Mouse (Mus musculus): Measurements from ENCODE around the gene Cerk.
A peak's percentile ranks its signal among the peaks of the same experiment; 100 is the strongest.
"Not testable (repeated sequence)": the region's sequence is repeated elsewhere in the genome, so short reads cannot be mapped to it uniquely, and the experiment has no call there.

Gene Cerk

GRCm38 (mm10) chr15:86206385-86206784 is 20.4 kb upstream of the Cerk start:
- DNase-seq (ENCODE audit: low read depth, low spot score): no peak

GRCm38 (mm10) chr15:86205300-86205699 is 19.4 kb upstream of the Cerk start:
- peak; percentile 49 for DNase-seq (ENCODE audit: low read depth, low spot score)

GRCm38 (mm10) chr15:86203942-86204561 is 18.1 kb upstream of the Cerk start:
- peak; percentile 20 for DNase-seq (ENCODE audit: low read depth, low spot score)

DNA sequence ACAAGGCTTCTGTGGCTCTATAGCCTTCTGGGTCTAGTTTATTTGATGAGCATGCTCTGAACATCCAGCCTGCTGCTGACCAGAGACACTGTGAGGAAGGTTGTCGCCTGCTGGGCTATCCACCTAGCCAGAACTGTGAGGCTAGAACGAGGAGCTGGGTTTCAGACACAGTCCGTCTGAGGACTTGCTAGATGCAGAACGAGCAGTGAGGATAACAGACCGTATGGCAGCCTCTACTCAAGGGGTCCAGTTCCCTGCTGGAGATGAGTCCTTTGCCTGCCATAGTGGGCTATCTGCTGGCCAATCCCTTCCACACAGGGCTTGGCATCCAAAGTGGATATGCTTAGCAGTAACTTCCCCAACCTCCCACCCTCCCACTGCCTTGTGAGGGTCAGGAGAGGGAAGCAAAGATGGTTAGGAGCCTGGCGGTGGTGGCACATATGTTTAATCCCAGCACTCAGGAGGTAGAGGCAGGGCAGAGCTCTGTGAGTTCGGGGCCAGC is 17.4 kb upstream of the Cerk start:
- no peak for DNase-seq (ENCODE audit: low read depth, low spot score)

DNA sequence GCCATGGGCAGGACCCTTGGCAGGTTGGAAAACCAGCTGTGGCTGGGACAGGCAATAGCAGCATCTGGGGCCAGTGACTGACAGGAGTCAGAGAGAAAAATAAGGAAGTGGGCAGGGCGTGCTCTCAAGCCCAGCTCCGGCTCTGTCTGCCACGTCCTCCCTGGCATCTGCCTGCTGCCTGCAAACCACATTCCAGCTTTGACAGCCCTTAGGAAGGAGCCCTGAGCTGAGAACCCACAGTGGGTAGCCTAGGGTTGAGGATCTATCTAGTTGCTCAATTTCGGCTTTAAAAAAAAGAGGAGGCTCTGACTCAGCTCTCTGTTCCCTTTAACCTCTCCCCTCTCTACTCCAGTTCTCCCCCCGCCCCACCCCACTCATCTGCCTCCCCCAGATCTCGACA is 16.7 kb upstream of the Cerk start:
- DNase-seq (ENCODE audit: low read depth, low spot score): no peak

DNA sequence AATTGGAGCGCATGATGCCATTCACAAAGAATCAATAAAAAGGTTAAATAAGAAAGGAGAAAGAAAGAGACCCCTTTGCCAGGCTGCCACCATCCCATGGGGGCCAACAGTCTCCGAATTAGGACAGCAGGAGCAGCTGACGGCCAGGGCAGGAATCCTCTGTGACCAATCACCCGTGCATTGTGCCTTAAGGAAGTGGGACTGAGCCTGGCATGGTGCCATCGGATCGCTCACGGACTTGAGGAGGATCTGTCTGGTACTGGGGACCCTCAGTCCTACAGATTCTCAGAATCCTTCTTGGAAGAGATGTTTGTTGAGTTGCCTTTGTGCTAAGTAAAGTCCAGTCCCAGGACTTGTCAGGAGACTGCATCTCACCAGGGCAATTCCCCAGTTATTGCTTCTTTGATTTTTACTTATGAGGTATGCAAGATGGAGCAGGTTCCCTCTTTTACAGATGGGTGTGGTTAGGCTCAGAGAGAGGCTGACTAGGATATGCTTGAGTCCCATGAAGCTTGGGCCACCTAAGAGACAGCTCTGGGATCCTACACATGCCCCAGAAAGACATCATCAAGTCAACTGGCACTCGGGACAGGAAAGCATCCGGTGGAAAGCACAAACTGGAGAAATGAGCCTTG is 15.9 kb upstream of the Cerk start:
- no peak for DNase-seq (ENCODE audit: low read depth, low spot score)

GRCm38 (mm10) chr15:86201095-86201494 is 15.2 kb upstream of the Cerk start:
- no peak for DNase-seq (ENCODE audit: low read depth, low spot score)

- DNase-seq (ENCODE audit: low read depth, low spot score): no peak
Observed at GRCm38 (mm10) chr15:86200169-86200568, 14.2 kb upstream of the Cerk start.

DNA sequence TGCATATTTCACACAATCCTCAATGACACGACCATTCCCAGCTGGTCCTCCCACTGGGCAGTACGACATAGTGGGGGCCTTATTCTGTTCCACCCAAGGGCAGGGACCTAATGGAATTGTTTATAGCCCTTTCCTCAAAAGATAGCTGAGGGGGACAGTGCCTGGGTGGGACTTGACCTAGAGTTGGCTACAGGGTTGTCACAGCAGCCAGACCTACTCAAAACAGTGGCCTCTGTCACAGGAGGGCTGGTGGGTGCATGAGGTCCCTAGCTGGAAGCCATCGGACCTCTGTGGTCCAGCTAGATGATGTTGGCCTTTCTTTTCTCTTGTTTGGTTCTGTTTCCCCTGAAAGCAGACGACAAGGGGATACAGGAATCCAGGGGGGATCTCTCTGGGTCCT is 13.5 kb upstream of the Cerk start:
- DNase-seq (ENCODE audit: low read depth, low spot score): no peak

GRCm38 (mm10) chr15:86199052-86199451 is 13.1 kb upstream of the Cerk start:
- DNase-seq (ENCODE audit: low read depth, low spot score): no peak

DNA sequence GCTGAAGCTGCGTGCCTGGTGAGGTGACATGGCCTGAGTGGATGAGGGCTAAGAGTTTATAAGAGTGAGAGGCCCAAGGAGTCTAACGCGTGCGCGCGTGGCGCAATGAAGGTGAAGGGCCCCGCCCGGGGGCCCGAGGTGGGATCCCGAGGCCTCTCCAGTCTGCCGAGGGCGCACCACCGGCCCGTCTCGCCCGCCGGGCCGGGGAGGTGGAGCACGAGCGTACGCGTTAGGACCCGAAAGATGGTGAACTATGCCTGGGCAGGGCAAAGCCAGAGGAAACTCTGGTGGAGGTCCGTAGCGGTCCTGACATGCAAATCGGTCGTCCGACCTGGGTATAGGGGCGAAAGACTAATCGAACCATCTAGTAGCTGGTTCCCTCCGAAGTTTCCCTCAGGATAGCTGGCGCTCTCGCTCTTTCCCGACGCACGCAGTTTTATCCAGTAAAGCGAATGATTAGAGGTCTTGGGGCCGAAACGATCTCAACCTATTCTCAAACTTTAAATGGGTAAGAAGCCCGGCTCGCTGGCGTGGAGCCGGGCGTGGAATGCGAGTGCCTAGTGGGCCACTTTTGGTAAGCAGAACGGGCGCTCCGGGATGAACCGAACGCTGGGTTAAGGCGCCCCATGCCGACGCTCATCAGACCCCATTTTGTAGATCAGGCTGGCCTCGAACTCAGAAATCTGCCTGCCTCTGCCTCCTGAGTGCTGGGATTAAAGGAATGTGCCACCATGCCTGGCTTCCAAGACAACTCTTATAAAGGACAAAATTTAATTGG is 8.9 kb upstream of the Cerk start:
- DNase-seq (ENCODE audit: low read depth, low spot score): not testable (repeated sequence)

GRCm38 (mm10) chr15:86191933-86192332 is 6.0 kb upstream of the Cerk start:
- no peak for DNase-seq (ENCODE audit: low read depth, low spot score)

- no peak for DNase-seq (ENCODE audit: low read depth, low spot score)
Observed at GRCm38 (mm10) chr15:86191505-86191904, 5.6 kb upstream of the Cerk start.

DNA sequence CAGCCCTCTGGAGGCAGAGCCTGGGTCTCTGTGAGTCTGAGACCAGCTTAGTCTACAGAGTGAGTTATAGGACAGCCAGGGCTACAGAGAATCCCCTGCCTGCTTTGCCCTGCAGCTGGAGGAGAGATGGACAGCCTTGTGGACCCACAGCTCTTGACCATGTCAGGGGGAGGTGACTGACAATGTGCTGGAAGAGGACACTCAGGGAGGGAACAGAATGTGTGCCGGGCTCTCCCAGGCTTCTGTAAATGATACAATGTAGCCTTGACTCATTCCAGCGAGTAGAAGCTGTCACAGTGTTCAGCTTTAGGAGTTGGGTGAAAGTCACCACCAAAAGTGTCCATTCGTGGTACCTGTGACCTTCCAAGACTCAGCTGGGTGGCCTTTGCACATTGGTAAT is 4.4 kb upstream of the Cerk start:
- no peak for DNase-seq (ENCODE audit: low read depth, low spot score)

- DNase-seq (ENCODE audit: low read depth, low spot score): no peak
Observed at GRCm38 (mm10) chr15:86188746-86189470, 3.0 kb upstream of the Cerk start.

GRCm38 (mm10) chr15:86188186-86188585 is 2.2 kb upstream of the Cerk start:
- DNase-seq (ENCODE audit: low read depth, low spot score): no peak

- no peak for DNase-seq (ENCODE audit: low read depth, low spot score)
Observed at GRCm38 (mm10) chr15:86186686-86187085, 745 bp upstream of the Cerk start.

DNA sequence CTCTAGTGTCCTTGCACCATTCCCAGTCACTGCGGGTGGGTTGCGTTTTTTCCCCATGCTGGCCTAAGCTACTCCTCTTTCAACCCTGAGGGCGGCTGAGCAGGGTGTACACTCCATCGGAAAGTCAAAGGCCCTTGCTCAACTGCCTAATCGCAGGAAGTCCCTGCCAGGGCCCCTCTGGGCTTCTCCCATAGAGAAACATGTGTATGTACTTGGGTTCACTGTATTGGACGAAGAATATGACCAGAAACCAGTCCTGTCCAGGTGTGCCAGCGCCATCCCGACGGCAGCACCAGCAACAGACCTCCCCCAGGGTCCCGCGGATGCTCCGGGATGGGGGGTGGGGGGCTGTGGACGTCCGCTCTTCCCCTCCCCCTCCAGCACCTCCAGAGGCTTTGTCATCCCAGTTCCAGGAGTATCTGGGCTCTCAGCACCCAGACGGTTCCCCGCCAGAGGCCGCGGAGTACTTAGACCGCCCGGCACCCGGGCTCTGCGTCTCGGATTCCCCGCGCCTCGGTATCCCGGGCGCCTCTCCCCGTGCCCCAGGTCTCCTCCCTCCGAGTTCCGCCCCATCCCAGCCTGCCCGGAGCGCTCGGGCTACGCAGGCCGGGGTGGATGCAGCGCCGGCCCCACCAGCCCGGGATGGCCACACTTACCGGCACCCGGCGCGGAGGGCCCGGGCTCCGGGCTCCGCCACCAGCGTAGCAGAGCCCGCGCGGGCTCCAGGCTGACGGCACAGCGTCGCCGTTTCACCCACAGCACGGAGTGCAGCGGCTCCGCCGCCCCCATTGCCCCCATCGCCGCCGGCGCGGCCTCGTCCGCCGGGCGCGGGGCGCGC is 871 bp downstream of the Cerk start:
- peak; percentile 44 for DNase-seq (ENCODE audit: low read depth, low spot score)

DNA sequence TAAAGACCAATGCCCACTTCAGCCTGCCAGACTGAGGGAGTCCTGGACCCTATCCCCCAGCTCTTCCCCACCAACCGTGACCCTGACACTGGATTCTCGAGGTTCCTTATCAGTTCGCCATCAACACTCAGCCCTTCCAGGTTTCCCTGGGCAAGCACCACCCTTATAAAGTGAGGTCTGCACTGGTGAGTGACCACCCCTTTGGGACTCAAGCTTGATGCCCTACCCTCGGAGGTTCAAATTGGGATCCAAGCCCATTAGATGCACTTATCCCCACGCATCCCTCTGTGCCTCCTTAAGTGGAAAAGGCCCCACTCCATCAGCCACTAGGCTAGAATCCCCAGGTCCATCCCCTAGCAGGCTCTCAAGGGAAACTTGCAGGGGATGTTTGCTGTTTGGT is 1.9 kb downstream of the Cerk start:
- no peak for DNase-seq (ENCODE audit: low read depth, low spot score)

GRCm38 (mm10) chr15:86183484-86183883 is 2.5 kb downstream of the Cerk start:
- no peak for DNase-seq (ENCODE audit: low read depth, low spot score)

GRCm38 (mm10) chr15:86182646-86183045 is 3.3 kb downstream of the Cerk start:
- DNase-seq (ENCODE audit: low read depth, low spot score): no peak
